Mouse (Mus musculus) lung, embryonic 15.5 days (tissue): ENCODE data around the gene Gm18596. TPM values are rescaled to one million over a fixed set of nuclear protein-coding genes. Genes with fewer than 3 reads are reported as not detected.
"Not testable (repeated sequence)": the region's sequence is repeated elsewhere in the genome, so short reads cannot be mapped to it uniquely, and the experiment has no call there.

Experiments used
- ATAC-seq: fragments of 200-750 bp; cut with Nextera tagmentation; 2 replicates; pipeline ENCODE4 v1.8.0; 2017; ENCODE audit warnings: moderate number of reproducible peaks, borderline replicate concordance; ENCODE audit not compliant: low FRiP score, low TSS enrichment; ENCODE audit errors: extremely low read depth
- H3K27ac ChIP-seq: fragments of 300-500 bp; sonication (generic); 2 replicates; pipeline ENCODE4 v1.5.1; 2015; ENCODE audit warnings: moderate library complexity, mild to moderate bottlenecking, inconsistent platforms
- H3K27me3 ChIP-seq: fragments of 300-500 bp; sonication (generic); 2 replicates; pipeline ENCODE4 v1.6.1; 2015; ENCODE audit warnings: inconsistent platforms
- H3K36me3 ChIP-seq: fragments of 300-500 bp; sonication (generic); 2 replicates; pipeline ENCODE4 v1.6.1; 2015; ENCODE audit warnings: inconsistent platforms
- H3K4me1 ChIP-seq: fragments of 300-500 bp; sonication (generic); 2 replicates; pipeline ENCODE4 v1.6.1; 2015; ENCODE audit warnings: inconsistent platforms
- H3K4me2 ChIP-seq: fragments of 300-500 bp; sonication (generic); 2 replicates; pipeline ENCODE4 v1.6.1; 2015; ENCODE audit warnings: inconsistent platforms, mild to moderate bottlenecking, moderate library complexity
- H3K4me3 ChIP-seq: fragments of 300-500 bp; sonication (generic); 2 replicates; pipeline ENCODE4 v1.5.1; 2015; ENCODE audit warnings: mild to moderate bottlenecking, inconsistent platforms
- H3K9ac ChIP-seq: fragments of 300-500 bp; sonication (generic); 2 replicates; pipeline ENCODE4 v1.6.1; 2015; ENCODE audit warnings: inconsistent platforms
- H3K9me3 ChIP-seq: fragments of 300-500 bp; sonication (generic); 2 replicates; pipeline ENCODE4 v1.6.1; 2016; ENCODE audit warnings: inconsistent platforms
- WGBS: fragments of 180-500 bp; shearing (Covaris S2); methylation state at CpG from one replicate; pipeline ENCODE4 v1.1.7; 2015; 5-methylcytosine and 5-hydroxymethylcytosine counted together
- polyA plus RNA-seq: library from polyadenylated mRNA; unstranded; fragments of >200 nt; fragmentation: Nextera tagmentation; extraction: Ambion mirVana; gene quantifications from 2 replicates; pipeline ENCODE4 v1.2.1, GENCODE M21; 2015

Gm18596 gene
- polyA plus RNA-seq, 1 experiment from 2014 or later = not detected

GRCm38 (mm10) chr10:77751254-77751653, 8.8 kb upstream of the Gm18596 start, which contains the start of gene Gm9736:
Gene Gm9736, minus strand, starts transcription at chr10:77751354.
- WGBS = 50% methylated on average over 1 of the region's 1 CpGs
- H3K4me3 ChIP-seq, H3K4me1 ChIP-seq, H3K27ac ChIP-seq, H3K9me3 ChIP-seq, H3K9ac ChIP-seq, H3K4me2 ChIP-seq, H3K36me3 ChIP-seq, ATAC-seq, H3K27me3 ChIP-seq: not testable (repeated sequence)

- not testable (repeated sequence) for H3K4me2 ChIP-seq, H3K4me3 ChIP-seq, H3K9me3 ChIP-seq, H3K27ac ChIP-seq, H3K9ac ChIP-seq, ATAC-seq, H3K36me3 ChIP-seq, H3K27me3 ChIP-seq, H3K4me1 ChIP-seq
- 70% methylated on average over 1 of the region's 1 CpGs for WGBS
These were observed 8.2 kb upstream of the Gm18596 start for GRCm38 (mm10) chr10:77750686-77751085.

GRCm38 (mm10) chr10:77738929-77739328, 3.5 kb downstream of the Gm18596 start:
- no peaks in the 10 kb centered on the region for H3K36me3 ChIP-seq
- ATAC-seq = no peak
- WGBS = 76% methylated on average over 4 of the region's 4 CpGs
- H3K4me2 ChIP-seq = no peak overlapping the region
- no peak overlapping the region for H3K27ac ChIP-seq
- no peaks in the 10 kb centered on the region for H3K4me1 ChIP-seq
- no peaks in the 10 kb centered on the region for H3K9me3 ChIP-seq
- no peak overlapping the region for H3K9ac ChIP-seq
- no peak overlapping the region for H3K4me3 ChIP-seq
- H3K27me3 ChIP-seq = no peaks in the 10 kb centered on the region

- H3K27ac ChIP-seq = no peak overlapping the region
- H3K4me1 ChIP-seq = no peaks in the 10 kb centered on the region
- no peaks in the 10 kb centered on the region for H3K9me3 ChIP-seq
- H3K27me3 ChIP-seq = no peaks in the 10 kb centered on the region
- H3K4me3 ChIP-seq = no peak overlapping the region
- ATAC-seq = no peak
- WGBS = 82% methylated on average over 1 of the region's 1 CpGs
- H3K9ac ChIP-seq = no peak overlapping the region
- no peaks in the 10 kb centered on the region for H3K36me3 ChIP-seq
- H3K4me2 ChIP-seq = no peak overlapping the region
These were observed 6.5 kb downstream of the Gm18596 start for GRCm38 (mm10) chr10:77735928-77736327.

- WGBS = 40% methylated on average over 4 of the region's 4 CpGs
- no peaks in the 10 kb centered on the region for H3K4me1 ChIP-seq
These were observed 13.2 kb downstream of the Gm18596 start for GRCm38 (mm10) chr10:77729241-77729640.

GRCm38 (mm10) chr10:77728280-77728679, 14.2 kb downstream of the Gm18596 start:
- no peaks in the 10 kb centered on the region for H3K9me3 ChIP-seq
- H3K4me3 ChIP-seq = no peak overlapping the region
- no peaks in the 10 kb centered on the region for H3K4me1 ChIP-seq
- no peak for ATAC-seq
- no peak overlapping the region for H3K9ac ChIP-seq
- no peak overlapping the region for H3K4me2 ChIP-seq
- no peak overlapping the region for H3K27ac ChIP-seq
- no peaks in the 10 kb centered on the region for H3K36me3 ChIP-seq
- no peaks in the 10 kb centered on the region for H3K27me3 ChIP-seq
- WGBS = 54% methylated on average over 4 of the region's 4 CpGs

More at GRCm38 (mm10) chr10:77729241-77729640, 13.2 kb downstream of the Gm18596 start:
- Histone ChIP-seq H3K27me3 (no peaks in the 10 kb centered on the region), H3K36me3 (no peaks in the 10 kb centered on the region), H3K4me2 (no peak overlapping the region), H3K9ac (no peak overlapping the region), H3K9me3 (no peaks in the 10 kb centered on the region), H3K4me3 (no peak overlapping the region), H3K27ac (no peak overlapping the region)
- ATAC-seq = no peak

GRCm38 (mm10) chr10:77726186-77726585, 16.3 kb downstream of the Gm18596 start, which contains the start of gene Gm10100:
Gene Gm10100, plus strand, starts transcription at chr10:77726486.
- 17% methylated on average over 3 of the region's 3 CpGs for WGBS
- Histone ChIP-seq H3K9me3 (no peaks in the 10 kb centered on the region), H3K4me2 (no peak within 1 kb of the TSS), H3K4me3 (no peak within 1 kb of the TSS), H3K27me3 (no peaks in the 10 kb centered on the region), H3K36me3 (no peaks in the 10 kb centered on the region), H3K4me1 (no peaks in the 10 kb centered on the region), H3K9ac (no peak within 1 kb of the TSS), H3K27ac (no peak within 1 kb of the TSS)
- no peak for ATAC-seq

GRCm38 (mm10) chr10:77724855-77725254, 17.6 kb downstream of the Gm18596 start:
- Histone ChIP-seq H3K27ac (no peak overlapping the region), H3K4me3 (no peak overlapping the region), H3K9me3 (no peaks in the 10 kb centered on the region), H3K4me2 (no peak overlapping the region), H3K9ac (no peak overlapping the region), H3K27me3 (no peaks in the 10 kb centered on the region), H3K4me1 (no peaks in the 10 kb centered on the region), H3K36me3 (no peaks in the 10 kb centered on the region)
- ATAC-seq = no peak
- WGBS = 72% methylated on average over 8 of the region's 8 CpGs

GRCm38 (mm10) chr10:77720299-77720698, 22.1 kb downstream of the Gm18596 start, which contains the start of gene Krtap12-1:
Gene Krtap12-1, plus strand, starts transcription at chr10:77720599.
- WGBS = 86% methylated on average over 1 of the region's 1 CpGs
- not testable (repeated sequence) for H3K9ac ChIP-seq, H3K27ac ChIP-seq, H3K4me1 ChIP-seq, H3K4me2 ChIP-seq, ATAC-seq, H3K9me3 ChIP-seq, H3K36me3 ChIP-seq, H3K4me3 ChIP-seq, H3K27me3 ChIP-seq

GRCm38 (mm10) chr10:77715507-77715906, 26.9 kb downstream of the Gm18596 start, which contains the start of gene Gm10142:
Gene Gm10142, plus strand, starts transcription at chr10:77715807.
- Histone ChIP-seq H3K27ac (no peak within 1 kb of the TSS), H3K36me3 (no peaks in the 10 kb centered on the region), H3K4me2 (no peak within 1 kb of the TSS), H3K27me3 (no peaks in the 10 kb centered on the region), H3K4me3 (no peak within 1 kb of the TSS), H3K4me1 (no peaks in the 10 kb centered on the region), H3K9me3 (no peaks in the 10 kb centered on the region), H3K9ac (no peak within 1 kb of the TSS)
- WGBS = 89% methylated on average over 1 of the region's 1 CpGs
- ATAC-seq = no peak

GRCm38 (mm10) chr10:77713734-77714133, 28.7 kb downstream of the Gm18596 start:
- Histone ChIP-seq H3K27ac (no peak overlapping the region), H3K36me3 (no peaks in the 10 kb centered on the region), H3K4me2 (no peak overlapping the region), H3K4me1 (no peaks in the 10 kb centered on the region), H3K27me3 (no peaks in the 10 kb centered on the region), H3K9me3 (no peaks in the 10 kb centered on the region), H3K4me3 (no peak overlapping the region), H3K9ac (no peak overlapping the region)
- ATAC-seq = no peak
- WGBS = 57% methylated on average over 4 of the region's 4 CpGs

- not testable (repeated sequence) for H3K27ac ChIP-seq, H3K4me3 ChIP-seq, H3K36me3 ChIP-seq, H3K27me3 ChIP-seq, H3K4me1 ChIP-seq, H3K9me3 ChIP-seq, H3K9ac ChIP-seq, ATAC-seq, H3K4me2 ChIP-seq
These were observed 31.3 kb downstream of the Gm18596 start, which contains the start of gene Gm10024 for GRCm38 (mm10) chr10:77711157-77711556. Gene Gm10024, plus strand, starts transcription at chr10:77711457.

- H3K36me3 ChIP-seq = no peaks in the 10 kb centered on the region
These were observed 32.6 kb downstream of the Gm18596 start for GRCm38 (mm10) chr10:77709831-77710230.

More at GRCm38 (mm10) chr10:77709831-77710230, 32.6 kb downstream of the Gm18596 start:
- Histone ChIP-seq H3K4me1 (no peaks in the 10 kb centered on the region), H3K9me3 (no peaks in the 10 kb centered on the region), H3K9ac (no peak overlapping the region), H3K4me3 (no peak overlapping the region), H3K27ac (no peak overlapping the region), H3K4me2 (no peak overlapping the region), H3K27me3 (no peaks in the 10 kb centered on the region)
- WGBS = 77% methylated on average over 3 of the region's 3 CpGs
- ATAC-seq = no peak
